Mouse (Mus musculus): Measurements from ENCODE around the gene Gpr183.

The Gpr183 gene

GRCm38 (mm10) chr14:121989331-121989730 lies 24.3 kb upstream of the Gpr183 start:
- in situ Hi-C loops (cut with MboI; ENCODE audit: unreplicated experiment in 2 of 2), result loop anchor here in 1 of 2 experiments (5.0 kb wide), 1 partner anchor 52 kb away; no protein-coding TSS in a partner anchor

GRCm38 (mm10) chr14:121987691-121988090 lies 22.7 kb upstream of the Gpr183 start:
- in situ Hi-C loops (cut with MboI; ENCODE audit: unreplicated experiment in 2 of 2), result loop anchor here in 1 of 2 experiments (5.0 kb wide), 1 partner anchor 50 kb away; no protein-coding TSS in a partner anchor

- in situ Hi-C loops (cut with MboI; ENCODE audit: unreplicated experiment in 2 of 2), result loop anchor here in 1 of 2 experiments (5.0 kb wide), 1 partner anchor 50 kb away; no protein-coding TSS in a partner anchor
Observed at GRCm38 (mm10) chr14:121987287-121987686, 22.3 kb upstream of the Gpr183 start.

- in situ Hi-C loops (cut with MboI; ENCODE audit: unreplicated experiment in 2 of 2), result loop anchor here in 1 of 2 experiments (5.0 kb wide), 1 partner anchor 49 kb away; no protein-coding TSS in a partner anchor
Observed at GRCm38 (mm10) chr14:121986028-121986427, 21.0 kb upstream of the Gpr183 start.

GRCm38 (mm10) chr14:121985477-121985876 lies 20.5 kb upstream of the Gpr183 start:
- in situ Hi-C loops (cut with MboI; ENCODE audit: unreplicated experiment in 2 of 2), result loop anchor here in 1 of 2 experiments (5.0 kb wide), 1 partner anchor 48 kb away; no protein-coding TSS in a partner anchor

- in situ Hi-C loops (cut with MboI; ENCODE audit: unreplicated experiment in 2 of 2), result no loop called here
Observed at GRCm38 (mm10) chr14:121983009-121983933, 18.3 kb upstream of the Gpr183 start.

- in situ Hi-C loops (cut with MboI; ENCODE audit: unreplicated experiment in 2 of 2), result no loop called here
Observed at GRCm38 (mm10) chr14:121981531-121981930, 16.5 kb upstream of the Gpr183 start.

GRCm38 (mm10) chr14:121973114-121973513 lies 8.1 kb upstream of the Gpr183 start:
- in situ Hi-C loops (cut with MboI; ENCODE audit: unreplicated experiment in 2 of 2), result no loop called here

- in situ Hi-C loops (cut with MboI; ENCODE audit: unreplicated experiment in 2 of 2), result no loop called here
Observed at GRCm38 (mm10) chr14:121970402-121970801, 5.4 kb upstream of the Gpr183 start.

- in situ Hi-C loops (cut with MboI; ENCODE audit: unreplicated experiment in 2 of 2), result no loop called here
Observed at GRCm38 (mm10) chr14:121967095-121967494, 2.1 kb upstream of the Gpr183 start.

- in situ Hi-C loops (cut with MboI; ENCODE audit: unreplicated experiment in 2 of 2), result no loop called here
Observed at GRCm38 (mm10) chr14:121965461-121965860, 466 bp upstream of the Gpr183 start.

GRCm38 (mm10) chr14:121963942-121964335 lies 1.1 kb downstream of the Gpr183 start:
- in situ Hi-C loops (cut with MboI; ENCODE audit: unreplicated experiment in 2 of 2), result no loop called here

- in situ Hi-C loops (cut with MboI; ENCODE audit: unreplicated experiment in 2 of 2), result no loop called here
Observed at GRCm38 (mm10) chr14:121963251-121963941, 1.6 kb downstream of the Gpr183 start.

GRCm38 (mm10) chr14:121962128-121962890 lies 2.7 kb downstream of the Gpr183 start:
- in situ Hi-C loops (cut with MboI; ENCODE audit: unreplicated experiment in 2 of 2), result no loop called here

GRCm38 (mm10) chr14:121961496-121962127 lies 3.4 kb downstream of the Gpr183 start:
- in situ Hi-C loops (cut with MboI; ENCODE audit: unreplicated experiment in 2 of 2), result no loop called here

- in situ Hi-C loops (cut with MboI; ENCODE audit: unreplicated experiment in 2 of 2), result no loop called here
Observed at GRCm38 (mm10) chr14:121960997-121961396, 4.0 kb downstream of the Gpr183 start.

- in situ Hi-C loops (cut with MboI; ENCODE audit: unreplicated experiment in 2 of 2), result no loop called here
Observed at GRCm38 (mm10) chr14:121960531-121960930, 4.5 kb downstream of the Gpr183 start.

GRCm38 (mm10) chr14:121960031-121960430 lies 5.0 kb downstream of the Gpr183 start:
- in situ Hi-C loops (cut with MboI; ENCODE audit: unreplicated experiment in 2 of 2), result no loop called here

GRCm38 (mm10) chr14:121959538-121959980 lies 5.4 kb downstream of the Gpr183 start:
- in situ Hi-C loops (cut with MboI; ENCODE audit: unreplicated experiment in 2 of 2), result no loop called here

Measured in v-Abl transformed pro-B cells (cell line).